Mouse (Mus musculus): Measurements from ENCODE around the gene Qrich1.

The Qrich1 gene

DNA sequence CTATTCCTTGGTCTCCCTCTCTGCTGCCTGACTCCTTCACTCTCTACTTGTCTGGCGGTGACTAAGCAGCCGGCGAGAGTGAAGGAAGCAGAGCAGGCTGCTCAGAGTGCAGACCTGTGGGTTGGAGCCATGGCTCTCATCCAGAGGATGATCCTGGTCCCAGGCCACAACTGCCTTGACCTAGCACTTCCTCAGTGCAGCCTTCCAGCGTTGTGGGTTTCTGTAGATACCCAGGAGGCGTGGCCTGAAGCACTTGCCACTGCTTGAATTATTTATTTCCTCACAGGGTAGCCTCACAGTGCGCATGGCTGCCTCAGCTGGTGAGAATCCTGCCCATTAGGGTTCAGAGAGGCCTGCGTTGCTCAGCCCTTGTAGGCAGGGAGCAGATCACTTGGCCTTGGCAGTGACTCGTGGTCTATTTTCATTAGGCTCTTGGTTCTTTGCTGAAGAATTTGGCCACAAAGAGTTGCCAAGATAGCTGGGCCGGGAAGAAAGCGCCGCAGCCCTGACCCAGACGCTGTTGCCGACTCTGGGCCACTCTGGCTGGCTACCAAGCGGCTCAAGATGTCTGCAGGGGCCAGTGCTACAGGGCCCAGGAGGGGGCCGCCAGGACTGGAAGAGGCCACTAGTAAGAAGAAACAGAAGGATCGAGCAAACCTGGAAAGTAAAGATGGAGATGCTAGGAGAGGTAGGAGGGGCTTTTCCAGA, 24.4 kb upstream of the Qrich1 start:
- in situ Hi-C loops (cut with MboI, MseI): no loop called here

DNA sequence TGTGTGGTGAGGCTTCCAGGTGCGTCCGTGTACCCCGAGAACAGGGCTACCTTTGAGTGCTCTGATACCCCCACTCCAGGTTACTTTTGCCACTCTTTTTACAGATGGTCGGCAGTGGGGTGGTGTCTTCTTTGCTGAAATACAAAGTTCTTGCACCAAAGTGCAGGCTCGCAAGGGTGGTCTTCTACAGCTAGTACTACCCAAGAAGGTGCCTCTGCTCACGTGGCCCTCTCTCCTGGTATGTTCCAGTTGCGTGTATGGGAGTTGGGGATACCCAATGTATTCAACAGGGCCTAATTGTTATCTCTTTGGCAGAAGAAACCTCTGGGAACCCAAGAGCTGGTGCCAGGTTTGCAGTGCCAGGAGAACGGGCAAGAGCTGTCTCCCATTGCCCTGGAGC, 23.4 kb upstream of the Qrich1 start:
- in situ Hi-C loops (cut with MboI, MseI): no loop called here

DNA sequence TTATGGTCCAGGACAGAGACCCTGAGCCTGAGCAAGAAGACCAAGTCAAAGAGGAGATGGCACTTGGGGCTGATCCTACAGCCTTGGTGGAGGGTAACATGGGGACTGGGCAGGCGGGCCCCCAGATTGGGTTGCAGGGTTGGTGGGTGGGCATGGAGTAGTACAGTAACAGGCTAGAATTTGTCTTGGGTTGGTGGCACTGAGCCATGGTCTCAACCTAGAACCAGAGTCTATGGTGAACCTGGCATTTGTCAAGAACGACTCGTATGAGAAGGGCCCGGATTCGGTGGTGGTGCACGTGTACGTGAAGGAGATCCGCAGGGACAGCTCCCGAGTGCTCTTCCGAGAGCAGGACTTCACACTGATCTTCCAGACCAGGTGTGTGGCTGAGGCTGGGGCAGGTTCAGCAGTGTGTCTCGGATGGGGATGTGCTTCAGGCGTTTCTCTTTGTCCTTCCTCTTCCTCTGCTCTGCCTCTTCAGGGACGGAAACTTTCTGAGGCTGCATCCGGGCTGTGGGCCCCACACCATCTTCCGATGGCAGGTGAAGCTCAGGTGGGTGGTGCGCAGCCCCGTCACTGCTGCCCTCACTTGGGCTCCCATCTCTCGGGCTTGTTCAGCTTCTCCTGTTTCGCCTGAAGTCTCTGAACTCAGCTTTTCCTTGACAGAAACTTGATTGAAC, 22.3 kb upstream of the Qrich1 start:
- in situ Hi-C loops (cut with MboI, MseI): no loop called here

DNA sequence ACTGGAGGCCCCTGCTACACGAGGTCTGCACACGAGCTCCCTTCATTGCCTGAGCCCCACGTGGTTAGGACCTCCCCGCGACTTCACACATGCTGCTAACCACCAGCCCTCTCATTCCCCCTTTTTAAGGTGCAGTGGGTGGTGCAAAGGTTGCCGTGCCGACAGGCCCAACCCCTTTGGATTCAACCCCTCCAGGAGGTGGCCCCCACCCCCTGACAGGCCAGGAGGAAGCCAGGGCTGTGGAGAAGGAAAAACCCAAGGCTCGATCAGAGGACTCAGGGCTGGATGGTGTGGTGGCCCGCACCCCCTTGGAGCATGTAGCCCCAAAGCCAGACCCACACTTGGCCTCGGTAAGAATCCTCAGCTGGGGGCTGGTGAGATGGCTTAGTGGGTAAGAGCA, 21.7 kb upstream of the Qrich1 start:
- in situ Hi-C loops (cut with MboI, MseI): no loop called here

DNA sequence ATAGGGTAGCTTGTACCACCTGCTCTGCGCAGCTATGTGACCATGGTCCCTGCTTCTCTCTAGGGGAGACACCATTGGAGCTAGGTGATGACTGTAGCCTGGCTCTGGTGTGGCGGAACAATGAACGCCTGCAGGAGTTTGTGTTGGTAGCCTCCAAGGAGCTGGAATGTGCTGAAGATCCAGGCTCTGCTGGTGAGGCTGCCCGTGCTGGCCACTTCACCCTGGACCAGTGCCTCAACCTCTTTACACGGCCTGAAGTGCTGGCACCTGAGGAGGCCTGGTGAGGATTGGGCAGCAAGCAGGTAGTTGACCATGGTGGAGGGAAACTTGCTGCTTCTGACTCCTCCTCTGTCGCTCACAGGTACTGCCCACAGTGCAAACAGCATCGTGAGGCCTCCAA, 17.4 kb upstream of the Qrich1 start:
- in situ Hi-C loops (cut with MboI, MseI): no loop called here

DNA sequence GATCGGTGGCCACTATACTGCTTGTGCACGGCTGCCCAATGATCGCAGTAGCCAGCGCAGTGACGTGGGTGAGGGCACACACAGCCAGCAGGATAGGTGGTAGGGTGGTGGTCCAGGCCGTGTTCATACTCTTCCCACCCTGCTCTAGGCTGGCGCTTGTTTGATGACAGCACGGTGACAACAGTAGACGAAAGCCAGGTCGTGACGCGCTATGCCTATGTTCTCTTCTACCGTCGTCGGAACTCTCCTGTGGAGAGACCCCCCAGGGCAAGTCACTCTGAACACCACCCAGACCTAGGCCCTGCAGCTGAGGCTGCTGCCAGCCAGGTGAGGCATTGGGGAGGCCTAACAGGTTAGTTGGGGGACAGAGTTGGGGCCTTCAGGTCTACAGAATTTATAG, 16.7 kb upstream of the Qrich1 start:
- in situ Hi-C loops (cut with MboI, MseI): no loop called here

DNA sequence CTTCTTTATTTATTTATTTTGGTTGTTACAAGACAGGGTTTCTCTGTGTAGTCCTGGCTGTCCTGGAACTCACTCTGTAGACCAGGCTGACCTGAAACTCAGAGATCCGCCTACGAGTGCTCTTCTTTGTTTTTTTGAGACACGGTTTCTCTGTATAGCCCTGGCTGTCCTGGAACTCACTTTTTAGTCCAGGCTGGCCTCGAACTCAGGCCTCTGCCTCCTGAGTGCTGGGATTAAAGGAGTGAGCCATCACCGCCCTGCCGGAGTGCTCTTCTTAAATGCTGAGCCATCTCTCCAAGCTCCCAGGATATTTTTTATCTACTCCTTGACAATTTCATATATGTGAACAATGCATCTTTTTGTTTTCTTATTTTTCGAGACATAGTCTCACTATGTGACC, 9.7 kb upstream of the Qrich1 start:
- in situ Hi-C loops (cut with MboI, MseI): no loop called here

DNA sequence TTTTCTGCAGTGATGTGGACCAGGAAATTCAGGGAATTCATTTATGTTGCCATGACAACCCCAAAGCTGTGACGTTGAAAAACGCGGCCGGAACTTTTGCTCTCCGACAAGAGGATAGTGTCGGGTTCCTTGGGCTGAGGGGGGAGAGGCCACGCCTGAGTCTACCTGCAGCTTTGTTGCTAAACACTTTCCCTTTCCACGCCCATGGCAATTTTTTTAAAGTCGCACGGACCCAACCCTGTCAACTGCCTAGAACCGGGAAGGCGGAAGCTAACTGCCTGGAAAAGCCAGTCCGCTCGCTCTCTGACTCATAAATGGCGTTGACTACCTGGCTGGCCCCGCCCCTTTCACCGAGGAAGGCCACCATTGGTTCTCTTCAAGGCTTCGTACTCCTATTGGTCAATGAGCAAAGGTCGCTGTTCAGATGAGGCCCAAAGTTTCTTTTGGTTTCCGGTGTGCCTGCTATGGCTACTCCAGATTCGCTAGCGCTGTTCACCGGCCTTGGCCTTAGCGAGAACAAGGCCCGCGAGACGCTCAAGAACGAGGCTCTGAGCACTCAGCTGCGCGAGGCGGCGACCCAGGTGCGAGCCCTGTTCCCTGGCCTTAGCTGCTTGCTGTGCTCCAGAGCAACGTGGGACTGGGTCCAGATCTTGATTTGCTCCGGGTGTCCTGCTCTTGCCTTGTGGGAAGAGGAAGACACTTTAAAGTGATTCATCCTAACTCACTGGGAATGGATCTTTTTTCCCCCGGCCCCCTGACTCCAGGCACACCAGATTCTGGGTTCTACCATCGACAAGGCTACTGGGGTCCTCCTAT, 8.8 kb upstream of the Qrich1 start, which contains the start of gene Qars:
Gene Qars (plus strand): TSS at position 88 of the 816 bp plus-strand sequence.
- in situ Hi-C loops (cut with MboI, MseI): no loop called here

DNA sequence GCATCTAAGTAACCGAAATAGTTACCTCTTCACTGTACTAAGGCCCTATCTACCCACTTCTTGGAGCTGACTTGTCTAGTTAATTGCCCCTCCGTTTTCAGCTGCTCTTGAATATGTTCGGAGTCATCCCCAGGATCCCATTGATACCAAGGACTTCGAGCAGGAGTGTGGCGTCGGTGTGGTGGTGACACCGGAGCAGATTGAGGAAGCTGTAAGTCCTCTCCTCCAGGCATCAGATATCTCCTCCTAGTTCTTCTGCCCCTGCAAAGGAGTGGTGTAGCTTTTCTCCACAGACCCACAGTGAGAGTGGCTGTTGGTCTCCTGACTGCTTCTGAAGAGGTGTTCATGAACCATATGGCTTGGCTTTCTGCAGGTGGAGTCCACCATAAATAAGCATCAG, 7.8 kb upstream of the Qrich1 start:
- in situ Hi-C loops (cut with MboI, MseI): no loop called here

DNA sequence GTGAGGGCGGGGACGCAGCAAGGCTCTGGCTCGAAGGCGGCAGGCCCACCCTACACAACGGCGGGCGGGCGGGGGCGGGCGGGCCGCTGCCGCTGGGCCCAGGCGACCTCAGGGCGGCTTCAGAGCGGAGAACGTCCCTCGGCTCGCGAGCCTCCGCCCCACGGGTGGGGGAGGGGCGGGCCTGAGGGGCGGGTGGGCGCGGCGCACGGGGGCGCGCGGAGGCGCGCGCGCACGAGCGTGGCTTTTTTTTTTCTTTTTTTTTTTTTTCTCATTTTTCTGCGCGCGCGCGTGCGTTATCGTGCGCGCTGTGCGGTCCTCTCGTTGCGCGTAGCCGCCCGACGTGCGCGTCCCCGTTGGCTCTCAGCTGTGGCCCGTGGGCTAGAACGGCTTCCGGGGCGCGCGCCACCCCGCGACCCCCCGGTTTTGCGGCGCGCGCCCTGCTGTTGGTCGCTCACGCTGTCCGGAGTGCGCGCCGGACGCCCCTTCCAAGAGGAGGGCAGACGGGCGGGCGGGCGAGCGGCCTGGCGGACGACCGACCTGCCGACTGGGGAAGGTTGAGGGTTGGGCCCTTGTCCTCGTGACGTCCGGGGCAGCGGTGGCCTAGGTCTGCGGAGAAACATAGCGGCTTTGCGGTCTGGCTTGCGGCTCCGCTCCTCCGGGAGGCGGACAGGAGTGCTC, 786 bp downstream of the Qrich1 start:
- in situ Hi-C loops (cut with MboI, MseI): loop anchor here in 1 of 2 experiments (10.0 kb wide), 1 partner anchor 537 kb away; the partner anchor contains the start of gene Trex1

DNA sequence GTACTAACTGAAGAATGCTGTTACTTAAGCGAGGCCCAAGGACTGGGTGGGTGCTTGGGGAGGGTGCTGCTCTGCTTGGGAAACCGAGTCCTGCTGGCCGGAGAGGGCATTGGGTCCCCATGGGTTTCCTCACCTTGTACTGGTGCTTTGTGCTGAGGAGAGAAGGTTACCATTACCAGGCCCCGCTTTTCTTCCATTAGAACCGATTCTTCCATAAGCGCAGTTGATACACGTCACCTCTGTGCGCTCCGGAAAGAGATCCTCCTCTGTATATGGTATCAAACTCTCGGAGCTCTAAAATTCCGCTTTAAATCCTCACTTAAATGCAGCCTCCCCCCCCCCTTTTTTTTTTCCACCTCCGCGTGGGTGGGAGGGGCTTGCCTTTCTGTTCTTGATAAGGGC, 1.3 kb downstream of the Qrich1 start:
- in situ Hi-C loops (cut with MboI, MseI): loop anchor here in 1 of 2 experiments (10.0 kb wide), 1 partner anchor 537 kb away; the partner anchor contains the start of gene Trex1

DNA sequence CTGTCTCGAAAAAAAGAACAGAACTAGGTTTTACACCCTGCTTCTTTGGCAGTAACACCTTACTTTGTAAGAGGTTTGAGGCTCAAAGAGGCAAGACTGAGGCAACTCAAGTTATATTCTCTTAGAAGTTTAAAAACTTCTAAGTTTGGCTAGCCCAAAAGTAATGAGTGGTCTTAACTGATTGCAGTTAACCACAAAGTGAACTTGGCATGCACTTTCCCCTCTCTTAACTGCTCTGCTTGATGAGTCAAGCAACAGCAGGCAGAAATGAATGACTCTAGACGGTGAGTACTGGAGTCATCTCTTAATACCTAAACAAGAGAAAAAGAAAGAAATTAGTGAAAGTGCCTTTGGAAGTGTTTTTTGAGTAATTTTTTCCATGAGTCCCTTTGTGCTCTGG, 5.0 kb downstream of the Qrich1 start:
- in situ Hi-C loops (cut with MboI, MseI): loop anchor here (10.0 kb wide), 1 partner anchor 757 kb away; no protein-coding TSS in a partner anchor

DNA sequence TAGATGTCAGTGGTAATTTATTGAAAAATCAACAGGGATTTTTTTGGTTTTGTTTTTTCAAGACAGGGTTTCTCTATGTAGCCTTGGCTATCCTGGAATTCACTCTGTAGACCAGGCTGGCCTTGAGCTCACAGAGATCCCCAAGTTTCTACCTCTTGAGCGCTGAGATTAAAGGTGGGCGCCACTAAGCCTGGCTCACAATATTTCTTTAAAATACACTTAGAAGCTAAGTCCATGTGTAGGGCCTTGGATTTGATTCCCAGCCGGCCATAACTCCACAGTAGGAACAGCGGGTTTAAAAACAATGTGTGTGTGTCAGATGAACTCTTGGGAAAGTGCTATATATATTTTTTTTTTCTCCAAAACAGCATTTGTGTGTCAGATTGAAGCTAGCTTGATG, 6.7 kb downstream of the Qrich1 start:
- in situ Hi-C loops (cut with MboI, MseI): loop anchor here (10.0 kb wide), 1 partner anchor 759 kb away; no protein-coding TSS in a partner anchor

DNA sequence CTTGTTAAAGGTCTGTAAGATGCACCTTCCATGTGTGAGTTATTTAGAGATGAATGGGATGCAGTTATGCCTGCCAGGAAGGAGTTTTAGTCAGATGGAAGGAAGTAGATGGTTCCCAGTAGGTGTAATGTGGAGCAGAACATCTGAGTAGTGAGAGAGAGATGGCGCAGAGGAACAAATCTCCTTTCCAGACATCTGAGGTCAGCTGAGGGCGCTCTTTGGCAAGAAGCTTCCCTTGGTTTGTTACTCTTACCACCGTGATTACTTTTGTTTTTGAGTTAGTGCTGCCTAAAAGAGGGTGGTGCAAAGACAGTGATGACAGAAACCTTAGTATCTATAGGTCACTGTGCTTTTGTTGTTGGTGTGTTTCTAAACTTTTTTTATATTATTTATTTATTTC, 8.8 kb downstream of the Qrich1 start:
- in situ Hi-C loops (cut with MboI, MseI): loop anchor here (10.0 to 25.0 kb wide), 2 partner anchors 761 to 1688 kb away; no protein-coding TSS in a partner anchor

DNA sequence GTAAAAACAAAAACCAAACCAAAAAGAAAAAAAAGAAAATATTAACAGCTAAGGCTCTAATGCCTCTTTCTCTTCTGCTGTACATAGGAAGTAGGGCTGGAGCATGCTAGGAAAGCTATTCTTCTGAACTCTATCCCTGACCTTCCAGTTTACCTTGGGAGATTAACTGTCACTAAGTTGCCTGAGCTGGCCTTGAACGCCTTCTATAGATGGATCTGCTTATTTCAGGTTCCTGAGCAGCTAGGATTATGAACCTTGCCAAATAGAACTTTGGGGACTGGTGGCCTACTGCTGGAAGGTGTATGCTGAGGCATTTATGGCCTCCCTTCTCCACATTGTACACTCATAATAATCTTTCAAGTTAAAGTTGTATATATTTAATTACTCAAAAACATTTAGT, 14.3 kb downstream of the Qrich1 start:
- in situ Hi-C loops (cut with MboI, MseI): loop anchor here in 1 of 2 experiments (25.0 kb wide), 1 partner anchor 1694 kb away; no protein-coding TSS in a partner anchor

DNA sequence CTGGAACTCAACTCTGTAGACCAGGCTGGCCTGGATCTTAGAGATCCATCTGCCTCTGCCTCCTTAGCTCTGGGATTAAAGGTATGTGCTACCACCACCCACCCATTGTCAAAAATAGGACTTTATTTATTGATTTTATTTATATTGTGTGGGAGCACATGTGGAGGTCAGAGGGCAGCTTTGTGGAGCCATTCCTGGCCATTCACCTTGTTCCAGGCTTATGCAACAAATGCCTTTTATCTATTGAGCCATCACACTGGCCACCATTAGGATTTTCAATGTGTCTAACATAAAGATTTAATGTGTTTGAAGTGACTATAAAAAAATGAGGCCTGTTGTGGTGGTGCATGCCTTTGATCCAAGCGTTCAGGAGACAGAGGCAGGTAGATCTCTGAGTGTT, 14.9 kb downstream of the Qrich1 start:
- in situ Hi-C loops (cut with MboI, MseI): loop anchor here in 1 of 2 experiments (25.0 kb wide), 1 partner anchor 1694 kb away; no protein-coding TSS in a partner anchor

DNA sequence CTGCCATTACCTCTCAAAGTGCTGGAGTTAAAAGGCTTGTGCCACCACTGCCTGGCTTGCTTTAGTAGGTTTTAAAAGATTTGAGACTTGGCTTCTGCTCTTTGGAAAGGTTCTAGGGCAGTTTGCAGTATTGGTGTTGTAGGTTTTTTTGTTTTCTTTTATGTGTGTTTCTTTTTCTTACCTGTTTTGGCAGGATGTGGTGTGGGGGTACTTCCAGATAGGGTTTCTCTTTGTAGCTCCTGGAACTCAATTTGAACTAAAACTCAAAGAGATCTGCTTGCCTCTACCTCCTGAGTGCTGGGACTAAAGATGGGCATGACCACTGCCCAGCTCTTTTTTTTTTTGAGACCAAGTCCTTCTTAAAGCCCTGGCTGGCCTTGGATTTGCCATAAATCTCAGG, 24.2 kb downstream of the Qrich1 start:
- in situ Hi-C loops (cut with MboI, MseI): loop anchor here in 1 of 2 experiments (25.0 kb wide), 1 partner anchor 1704 kb away; no protein-coding TSS in a partner anchor

DNA sequence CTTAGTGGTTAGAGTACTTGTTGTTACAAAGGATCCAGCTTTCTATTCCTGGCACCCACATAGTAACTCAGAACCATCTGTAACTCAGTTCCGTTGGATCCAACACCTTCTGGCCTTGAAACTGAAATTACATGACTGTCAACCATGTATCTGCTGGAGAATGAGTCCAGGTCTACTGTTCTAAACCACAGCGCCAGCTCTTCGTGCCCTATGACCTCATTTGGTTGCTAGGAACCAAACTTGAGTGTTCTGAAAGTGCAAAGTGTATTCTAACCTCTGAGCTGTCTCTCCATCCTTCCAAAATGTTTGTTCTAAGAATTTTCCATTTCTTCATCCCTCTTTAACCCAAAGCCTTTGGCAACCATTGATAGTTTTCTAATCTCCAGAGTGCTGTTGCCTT, 29.4 kb downstream of the Qrich1 start:
- in situ Hi-C loops (cut with MboI, MseI): loop anchor here in 1 of 2 experiments (25.0 kb wide), 1 partner anchor 1709 kb away; no protein-coding TSS in a partner anchor

DNA sequence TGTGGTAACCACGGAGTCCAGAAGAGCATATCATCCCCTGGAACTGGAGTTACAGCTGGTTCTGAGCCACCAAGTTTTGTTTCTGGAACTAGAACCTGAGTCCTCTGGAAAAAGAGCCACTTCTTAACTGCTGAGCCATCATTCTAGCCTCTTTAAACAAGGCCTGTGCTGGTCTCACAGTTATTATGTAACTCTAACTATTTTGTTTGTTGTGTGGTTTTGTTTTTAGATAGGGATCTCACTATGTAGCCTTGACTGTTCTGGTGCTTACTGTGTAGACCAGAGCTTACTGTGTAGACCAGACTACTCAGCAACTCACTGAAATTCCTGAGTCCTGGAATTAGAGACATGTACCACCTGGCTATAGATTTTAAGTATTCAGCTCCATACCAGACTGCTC, 30.3 kb downstream of the Qrich1 start:
- in situ Hi-C loops (cut with MboI, MseI): loop anchor here in 1 of 2 experiments (25.0 kb wide), 1 partner anchor 1710 kb away; no protein-coding TSS in a partner anchor

DNA sequence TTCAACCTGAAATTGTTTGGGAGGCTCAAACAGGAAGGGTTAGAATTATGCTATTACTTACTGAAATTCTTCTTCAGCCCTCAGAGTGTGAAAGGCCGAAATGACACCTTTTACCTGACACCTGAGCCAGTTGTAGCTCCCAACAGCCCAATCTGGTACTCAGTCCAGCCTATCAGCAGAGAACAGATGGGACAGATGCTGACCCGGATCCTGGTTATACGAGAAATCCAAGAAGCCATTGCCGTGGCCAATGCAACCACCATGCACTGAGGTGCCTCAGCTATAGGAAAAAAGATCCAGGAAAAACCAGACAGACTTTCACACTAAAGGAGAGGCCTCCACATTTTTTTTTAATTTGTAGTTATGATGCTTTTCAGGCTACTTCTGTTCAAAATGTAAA, 42.6 kb downstream of the Qrich1 start:
- in situ Hi-C loops (cut with MboI, MseI): loop anchor here in 1 of 2 experiments (10.0 kb wide), 1 partner anchor 794 kb away; no protein-coding TSS in a partner anchor
